Mouse (Mus musculus) cerebellum, adult 2 months (tissue): ENCODE measurements around the gene Traf2. TPM values are rescaled to one million over a fixed set of nuclear protein-coding genes. Genes with fewer than 3 reads are reported as not detected.

Source experiments
- DNase-seq, 2 experiments: peaks; one replicate each; pipeline ENCODE4 v3.0.0; 2021
- H3K27ac ChIP-seq: fragments of 200-500 bp; 2 replicates; pipeline ENCODE4 v1.5.1; 2012; ENCODE audit warnings: low read length, control low read depth, inconsistent platforms; ENCODE audit not compliant: insufficient read depth
- H3K27me3 ChIP-seq: fragments of 200-500 bp; 2 replicates; pipeline ENCODE4 v1.6.1; 2012; ENCODE audit warnings: inconsistent platforms, mild to moderate bottlenecking, low read length, moderate library complexity; ENCODE audit not compliant: control insufficient read depth, insufficient read depth
- H3K4me1 ChIP-seq: fragments of 200-500 bp; 2 replicates; pipeline ENCODE4 v1.6.1; 2011; ENCODE audit warnings: low read length; ENCODE audit not compliant: control insufficient read depth, insufficient read depth
- H3K4me3 ChIP-seq: fragments of 200-500 bp; replicated peaks from 2 replicates; pipeline ENCODE3; 2011; ENCODE audit warnings: mild to moderate bottlenecking, low read depth, low read length, control low read depth; ENCODE audit not compliant: insufficient read depth
- CTCF ChIP-seq: fragments of 200-500 bp; IDR thresholded peaks from 2 replicates; pipeline ENCODE4 v1.5.1; 2011; ENCODE audit warnings: low read depth, mild to moderate bottlenecking, control low read depth, low read length, moderate library complexity, borderline replicate concordance; ENCODE audit not compliant: insufficient read depth
- POLR2A ChIP-seq: fragments of 200-500 bp; IDR thresholded peaks from 2 replicates; pipeline ENCODE4 v1.6.1; 2011; ENCODE audit warnings: low read length, control low read depth, borderline replicate concordance; ENCODE audit not compliant: insufficient read depth
- WGBS: fragments of 180-500 bp; shearing (Covaris S2); methylation state at CpG from one replicate; pipeline ENCODE4 v1.1.7; 2018; 5-methylcytosine and 5-hydroxymethylcytosine counted together
- polyA plus RNA-seq: library from polyadenylated mRNA; depleted of rRNA; stranded (reverse); fragments of >200 nt; gene quantifications from 2 replicates; pipeline ENCODE4 v1.2.3, GENCODE M21; 2012

Gene Traf2
- polyA plus RNA-seq, 1 experiment = 12.3 TPM

DNA sequence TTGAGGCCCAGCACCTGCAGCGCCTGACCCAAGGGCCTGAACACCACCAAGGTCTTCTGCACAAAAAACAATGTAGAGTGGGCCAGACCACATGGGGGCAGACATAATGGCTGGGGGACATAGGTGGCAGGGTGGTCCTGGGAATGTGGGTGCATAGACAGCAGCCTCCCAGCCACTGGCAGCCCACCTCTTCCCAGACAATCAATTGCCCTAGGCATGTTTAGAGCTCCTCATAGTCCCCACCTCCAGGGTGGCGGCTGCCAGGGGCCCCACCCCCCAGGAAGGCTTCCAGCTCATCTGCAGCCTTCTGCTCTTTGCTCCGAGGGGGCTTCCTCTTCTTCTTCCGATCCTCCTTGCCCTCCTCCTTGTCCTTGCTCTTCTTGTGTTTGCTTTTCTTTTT, 36.8 kb upstream of the Traf2 start:
- DNase-seq = peak in 1 of 2 experiments; percentile 34
- Histone ChIP-seq H3K27ac (peak overlapping the region; percentile 96), H3K4me1 (peaks cover 48% of the 10 kb centered on the region), H3K27me3 (no peaks in the 10 kb centered on the region), H3K4me3 (no peak overlapping the region)
- WGBS = 30% methylated on average over 4 of the region's 4 CpGs
- TF ChIP-seq CTCF (no peak), POLR2A (no peak)

DNA sequence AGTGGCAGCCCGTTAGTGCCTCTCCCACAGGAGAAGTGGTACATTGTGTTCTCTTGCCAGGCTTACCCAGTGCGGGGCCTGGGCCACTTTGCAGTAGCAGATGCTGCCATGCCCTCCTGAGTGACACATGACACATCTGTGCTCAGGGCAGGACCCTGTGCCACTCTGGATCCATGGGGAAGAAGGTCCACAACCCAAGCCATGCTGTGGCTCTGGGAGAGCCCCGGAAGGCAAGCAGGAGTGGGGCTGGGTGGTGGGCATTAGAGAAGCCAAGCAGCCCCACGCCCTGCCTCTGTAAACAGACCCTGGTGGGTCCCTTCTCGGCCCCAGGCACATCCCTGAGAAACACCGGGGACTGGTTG, 36.4 kb upstream of the Traf2 start:
- whole genome bisulfite sequencing = 28% methylated on average over 6 of the region's 6 CpGs
- DNase-seq = peak in 1 of 2 experiments; percentile 49

DNA sequence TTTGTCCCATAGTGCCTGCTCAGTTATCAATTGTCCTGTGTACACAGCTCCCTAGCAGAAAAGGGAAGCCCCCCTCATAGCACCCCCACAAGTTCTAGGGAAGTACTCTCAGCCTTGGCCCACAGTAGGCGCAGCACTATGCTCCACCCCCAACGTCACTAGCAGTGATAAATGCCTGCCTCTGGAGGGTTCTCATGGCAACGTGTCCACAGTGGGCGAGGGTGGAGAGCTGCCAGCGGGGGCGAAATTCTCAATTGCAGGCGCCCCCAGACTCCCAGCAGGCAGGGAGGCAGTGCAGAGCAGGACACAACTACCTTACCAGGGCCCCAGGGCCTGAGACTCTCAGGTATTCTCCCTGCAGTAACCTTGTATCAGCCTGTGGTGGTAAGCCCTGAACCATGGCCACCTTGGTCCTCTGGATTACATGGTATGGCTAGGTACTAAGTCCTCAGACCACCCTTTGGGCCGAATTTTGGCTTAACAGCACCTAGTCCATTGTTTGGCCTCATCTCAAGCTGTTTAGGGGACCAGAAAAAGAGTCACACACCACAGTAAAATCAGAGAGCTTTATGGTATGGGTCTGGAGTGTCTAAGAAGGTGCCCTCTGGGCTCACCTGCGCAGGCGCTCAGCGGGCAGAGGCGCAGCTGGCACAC, 35.9 kb upstream of the Traf2 start:
- Histone ChIP-seq H3K27ac (peak overlapping the region; percentile 96), H3K4me3 (no peak overlapping the region), H3K27me3 (no peaks in the 10 kb centered on the region), H3K4me1 (peaks cover 56% of the 10 kb centered on the region)
- no peak for TF ChIP-seq POLR2A
- TF ChIP-seq CTCF = no peak
- peak; percentile 64 for DNase-seq
- WGBS = 21% methylated on average over 12 of the region's 12 CpGs

More for the DNA sequence above, 36.4 kb upstream of the Traf2 start:
- TF ChIP-seq CTCF (no peak), POLR2A (no peak)
- peaks cover 52% of the 10 kb centered on the region for H3K4me1 ChIP-seq
- H3K4me3 ChIP-seq = no peak overlapping the region
- no peaks in the 10 kb centered on the region for H3K27me3 ChIP-seq
- peak overlapping the region; percentile 96 for H3K27ac ChIP-seq

DNA sequence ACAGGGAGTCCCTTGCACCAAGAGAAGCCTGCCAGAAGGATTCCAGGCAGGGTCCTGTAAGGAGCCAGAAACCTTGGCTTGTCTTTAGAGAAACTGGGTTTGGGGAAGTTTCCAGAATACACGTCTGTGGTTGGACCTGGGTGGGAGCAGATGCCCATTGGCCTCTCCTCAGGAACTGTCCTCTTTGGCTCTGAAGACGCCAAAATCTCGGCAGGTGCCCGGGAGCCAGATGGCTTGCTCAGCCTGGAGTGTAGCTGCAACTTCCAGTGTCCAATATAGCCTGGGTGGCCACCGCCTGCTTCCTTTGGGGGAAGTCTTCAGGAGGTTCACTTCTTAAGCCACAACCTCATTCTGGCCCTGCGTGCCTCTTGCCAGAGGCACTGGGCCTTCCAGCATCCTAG, 35.2 kb upstream of the Traf2 start:
- Histone ChIP-seq H3K4me3 (peak overlapping the region; percentile 70), H3K27ac (peak overlapping the region; percentile 96), H3K27me3 (no peaks in the 10 kb centered on the region), H3K4me1 (peaks cover 63% of the 10 kb centered on the region)
- TF ChIP-seq POLR2A (no peak), CTCF (no peak)
- 2% methylated on average over 6 of the region's 6 CpGs for WGBS
- DNase-seq = peak; percentile 92 to 96

DNA sequence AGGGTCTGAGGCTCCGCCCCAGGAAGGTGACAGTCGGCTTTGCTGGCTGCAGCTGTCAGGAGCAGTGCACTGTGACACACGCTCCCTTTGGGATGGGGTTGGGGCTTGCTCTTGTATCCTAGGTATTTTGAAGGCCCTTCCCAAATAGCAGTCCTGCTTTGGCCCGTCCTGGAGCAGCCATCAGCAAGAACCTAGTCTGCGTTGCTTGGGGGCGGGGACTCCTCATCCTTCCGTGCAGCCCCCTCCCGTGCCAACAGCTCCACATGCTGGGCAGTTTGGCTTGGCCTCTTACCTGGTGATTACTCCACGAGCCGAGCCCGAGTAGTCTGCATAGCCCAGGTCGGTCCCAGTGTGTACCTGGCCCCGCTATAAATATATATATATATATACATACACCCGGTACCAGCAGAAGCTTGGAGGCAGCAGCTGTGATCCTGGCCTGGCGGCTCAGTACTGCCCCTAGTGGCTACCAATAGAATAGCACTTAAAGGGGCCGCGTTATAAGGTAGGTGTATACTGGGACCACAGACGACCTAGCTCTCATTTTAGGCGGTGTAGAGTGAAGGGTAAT, 34.6 kb upstream of the Traf2 start, which contains the start of gene Ajm1:
TSS of gene Ajm1 (minus strand) at position 464 of the 571 bp plus-strand sequence.
- under 1% methylated on average over 19 of the region's 19 CpGs for WGBS
- H3K4me1 ChIP-seq = peaks cover 67% of the 10 kb centered on the region

DNA sequence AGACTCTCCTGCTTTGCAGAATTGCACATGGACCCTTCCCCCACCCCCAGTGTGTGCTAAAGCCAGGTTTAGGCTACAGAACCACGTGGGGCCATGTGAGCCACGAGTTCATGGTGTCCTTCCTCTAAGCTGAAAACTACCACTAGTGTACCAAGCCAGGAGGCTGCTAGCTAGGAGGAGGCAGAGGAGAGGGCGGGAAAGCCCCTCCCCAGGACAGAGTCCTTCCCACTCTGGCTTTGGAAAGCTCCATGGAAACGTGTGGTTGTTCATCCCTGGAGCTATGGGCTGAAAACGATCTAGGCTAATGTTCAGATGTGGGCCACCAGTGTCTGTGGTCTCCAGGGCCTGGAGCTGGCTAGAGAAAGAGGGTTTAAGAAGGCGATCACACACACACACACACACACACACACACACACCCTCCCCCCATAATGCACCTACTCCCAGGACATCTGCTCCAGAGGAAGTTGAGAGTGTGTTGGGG, 33.9 kb upstream of the Traf2 start:
- Histone ChIP-seq H3K27ac (peak overlapping the region; percentile 96), H3K4me3 (peak overlapping the region; percentile 70), H3K27me3 (no peaks in the 10 kb centered on the region), H3K4me1 (peaks cover 74% of the 10 kb centered on the region)
- WGBS = 4% methylated on average over 6 of the region's 6 CpGs
- peak; percentile 58 to 64 for DNase-seq
- TF ChIP-seq POLR2A (no peak), CTCF (no peak)

More for the DNA sequence above, 34.6 kb upstream of the Traf2 start, which contains the start of gene Ajm1:
- peak; percentile 79 for TF ChIP-seq CTCF
- TF ChIP-seq POLR2A = 0 out of 2 replicates have a peak, but pooled peaks have one; percentile 7
- H3K4me3 ChIP-seq = peak within 1 kb of the TSS; percentile 70
- no peaks in the 10 kb centered on the region for H3K27me3 ChIP-seq
- DNase-seq = peak; percentile 88 to 92
- peak within 1 kb of the TSS; percentile 96 for H3K27ac ChIP-seq

DNA sequence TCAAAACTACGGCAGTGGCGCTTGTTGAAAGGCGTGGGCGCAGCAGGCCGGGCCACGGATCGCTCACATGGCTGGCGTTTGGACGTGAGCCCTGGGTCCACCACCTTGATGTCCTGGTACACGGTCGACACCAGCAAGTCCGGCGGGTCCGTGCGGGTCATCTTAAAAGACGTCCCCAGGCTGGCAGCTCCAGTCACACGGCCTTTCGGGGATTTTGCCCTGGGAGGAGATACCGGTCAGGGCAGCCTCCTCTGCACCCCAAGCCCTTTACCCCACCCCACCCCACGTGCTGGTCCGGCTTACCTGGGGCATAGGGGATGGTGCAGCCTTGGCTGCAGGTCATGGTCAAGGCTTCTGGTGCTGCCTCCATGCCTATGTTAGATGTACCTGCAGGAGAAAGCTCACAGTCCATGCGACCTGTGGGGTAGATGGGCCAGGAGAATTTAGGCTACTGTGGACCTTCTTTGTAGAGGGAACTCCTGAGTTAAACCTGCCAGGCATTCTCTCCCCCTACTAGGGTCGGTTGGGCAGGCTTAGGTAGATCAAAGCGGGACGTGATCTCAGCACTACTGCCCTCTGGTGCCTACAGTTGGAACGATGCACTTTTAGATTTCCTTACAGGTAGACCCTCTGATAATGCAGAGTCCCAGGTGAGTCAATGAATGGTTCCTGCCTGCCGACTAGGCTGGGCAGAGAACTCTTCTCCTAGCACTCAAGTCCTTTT, 33.2 kb upstream of the Traf2 start:
- TF ChIP-seq POLR2A (no peak), CTCF (peak; percentile 79)
- H3K4me1 ChIP-seq = peaks cover 70% of the 10 kb centered on the region
- 5% methylated on average over 27 of the region's 27 CpGs for WGBS
- H3K4me3 ChIP-seq = peak overlapping the region; percentile 70
- peak; percentile 84 to 86 for DNase-seq
- H3K27me3 ChIP-seq = no peaks in the 10 kb centered on the region
- H3K27ac ChIP-seq = peak overlapping the region; percentile 96
